Mouse (Mus musculus) forebrain, embryonic 15.5 days (tissue): ENCODE measurements around the gene Rad18. TPM values are rescaled to one million over a fixed set of nuclear protein-coding genes. Genes with fewer than 3 reads are reported as not detected.
"Not testable (repeated sequence)": the region's sequence is repeated elsewhere in the genome, so short reads cannot be mapped to it uniquely, and the experiment has no call there.

Experiments
- ATAC-seq: fragments of 200-750 bp; cut with Nextera tagmentation; replicated peaks from 2 replicates; pipeline ENCODE4 v1.8.0; 2017; ENCODE audit warnings: mild to moderate bottlenecking, moderate TSS enrichment, moderate library complexity
- H3K27ac ChIP-seq: fragments of 300-500 bp; sonication (generic); replicated peaks from 2 replicates; pipeline ENCODE4 v1.5.1; 2015; ENCODE audit warnings: mild to moderate bottlenecking, inconsistent platforms
- H3K27me3 ChIP-seq: fragments of 300-500 bp; sonication (generic); 2 replicates; pipeline ENCODE4 v1.6.1; 2015; ENCODE audit warnings: inconsistent platforms
- H3K36me3 ChIP-seq: fragments of 300-500 bp; sonication (generic); 2 replicates; pipeline ENCODE4 v1.6.1; 2015; ENCODE audit warnings: mild to moderate bottlenecking, inconsistent platforms
- H3K4me1 ChIP-seq: fragments of 300-500 bp; sonication (generic); 2 replicates; pipeline ENCODE4 v1.6.1; 2015; ENCODE audit warnings: inconsistent platforms
- H3K4me2 ChIP-seq: fragments of 300-500 bp; sonication (generic); replicated peaks from 2 replicates; pipeline ENCODE4 v1.6.1; 2015; ENCODE audit warnings: mild to moderate bottlenecking, inconsistent platforms
- H3K4me3 ChIP-seq: fragments of 300-500 bp; sonication (generic); 2 replicates; pipeline ENCODE4 v1.5.1; 2015; ENCODE audit warnings: mild to moderate bottlenecking, inconsistent platforms
- H3K9ac ChIP-seq: fragments of 300-500 bp; sonication (generic); replicated peaks from 2 replicates; pipeline ENCODE4 v1.6.1; 2015; ENCODE audit warnings: mild to moderate bottlenecking, inconsistent platforms
- H3K9me3 ChIP-seq: fragments of 300-500 bp; sonication (generic); 2 replicates; pipeline ENCODE4 v1.6.1; 2016; ENCODE audit warnings: inconsistent platforms
- WGBS: fragments of 180-500 bp; shearing (Covaris S2); methylation state at CpG from one replicate; pipeline ENCODE4 v1.1.7; 2015; ENCODE audit warnings: mixed read lengths; 5-methylcytosine and 5-hydroxymethylcytosine counted together
- polyA plus RNA-seq: library from polyadenylated mRNA; unstranded; fragments of >200 nt; fragmentation: Nextera tagmentation; extraction: Ambion mirVana; gene quantifications from 2 replicates; pipeline ENCODE4 v1.2.1, GENCODE M21; 2015

Gene Rad18
- polyA plus RNA-seq, 1 experiment from 2014 or later: 21.2 TPM

- no peaks in the 10 kb centered on the region for H3K27me3 ChIP-seq
- no peak overlapping the region for H3K27ac ChIP-seq
- no peak overlapping the region for H3K4me2 ChIP-seq
- no peak overlapping the region for H3K9ac ChIP-seq
- ATAC-seq: no peak
- no peaks in the 10 kb centered on the region for H3K4me1 ChIP-seq
- no peak overlapping the region for H3K4me3 ChIP-seq
- peaks cover 43% of the 10 kb centered on the region for H3K36me3 ChIP-seq
- WGBS: 90% methylated on average over 5 of the region's 5 CpGs
- no peaks in the 10 kb centered on the region for H3K9me3 ChIP-seq
Observed at GRCm38 (mm10) chr6:112720409-112721080, 24.1 kb upstream of the Rad18 start.

GRCm38 (mm10) chr6:112719983-112720382, 23.5 kb upstream of the Rad18 start:
- H3K9me3 ChIP-seq: no peaks in the 10 kb centered on the region
- no peak for ATAC-seq
- no peak overlapping the region for H3K4me3 ChIP-seq
- WGBS: 97% methylated on average over 1 of the region's 1 CpGs
- no peak overlapping the region for H3K4me2 ChIP-seq
- H3K36me3 ChIP-seq: peaks cover 41% of the 10 kb centered on the region
- no peak overlapping the region for H3K27ac ChIP-seq
- no peaks in the 10 kb centered on the region for H3K4me1 ChIP-seq
- H3K27me3 ChIP-seq: no peaks in the 10 kb centered on the region
- H3K9ac ChIP-seq: no peak overlapping the region

- peak; percentile 24; the same call in 1 of the 2 replicates for ATAC-seq
- 57% methylated on average over 5 of the region's 5 CpGs for WGBS
Observed at GRCm38 (mm10) chr6:112717168-112717567, 20.7 kb upstream of the Rad18 start.

GRCm38 (mm10) chr6:112713951-112714350, 17.5 kb upstream of the Rad18 start:
- H3K27me3 ChIP-seq: no peaks in the 10 kb centered on the region
- no peak overlapping the region for H3K27ac ChIP-seq
- ATAC-seq: no peak
- H3K4me1 ChIP-seq: no peaks in the 10 kb centered on the region
- H3K9ac ChIP-seq: no peak overlapping the region
- 93% methylated on average over 3 of the region's 3 CpGs for WGBS
- H3K4me3 ChIP-seq: no peak overlapping the region
- H3K36me3 ChIP-seq: peaks cover 1% of the 10 kb centered on the region; the same call in 1 of the 2 replicates
- no peaks in the 10 kb centered on the region for H3K9me3 ChIP-seq
- H3K4me2 ChIP-seq: no peak overlapping the region

More at GRCm38 (mm10) chr6:112717168-112717567, 20.7 kb upstream of the Rad18 start:
- Histone ChIP-seq H3K27ac (no peak overlapping the region), H3K9me3 (no peaks in the 10 kb centered on the region), H3K4me1 (no peaks in the 10 kb centered on the region), H3K9ac (no peak overlapping the region), H3K4me2 (no peak overlapping the region), H3K36me3 (peaks cover 24% of the 10 kb centered on the region), H3K27me3 (no peaks in the 10 kb centered on the region), H3K4me3 (no peak overlapping the region)

GRCm38 (mm10) chr6:112702296-112702695, 5.8 kb upstream of the Rad18 start:
- H3K4me2 ChIP-seq, H3K27ac ChIP-seq, H3K9me3 ChIP-seq, H3K27me3 ChIP-seq, H3K4me3 ChIP-seq, ATAC-seq, H3K36me3 ChIP-seq, H3K4me1 ChIP-seq, H3K9ac ChIP-seq: not testable (repeated sequence)
- 92% methylated on average over 4 of the region's 4 CpGs for WGBS

GRCm38 (mm10) chr6:112700392-112700791, 3.9 kb upstream of the Rad18 start:
- no peaks in the 10 kb centered on the region for H3K27me3 ChIP-seq
- no peak overlapping the region for H3K9ac ChIP-seq
- no peak for ATAC-seq
- no peak overlapping the region for H3K27ac ChIP-seq
- no peaks in the 10 kb centered on the region for H3K9me3 ChIP-seq
- H3K4me2 ChIP-seq: no peak overlapping the region
- H3K4me3 ChIP-seq: no peak overlapping the region
- peaks cover 12% of the 10 kb centered on the region for H3K4me1 ChIP-seq
- H3K36me3 ChIP-seq: no peaks in the 10 kb centered on the region
- WGBS: 0% methylated on average over 1 of the region's 1 CpGs

GRCm38 (mm10) chr6:112699115-112699514, 2.6 kb upstream of the Rad18 start:
- H3K9ac ChIP-seq: no peak overlapping the region
- WGBS: 48% methylated on average over 1 of the region's 1 CpGs

GRCm38 (mm10) chr6:112694492-112694891, 2.0 kb downstream of the Rad18 start:
- H3K36me3 ChIP-seq: no peaks in the 10 kb centered on the region
- WGBS: 94% methylated on average over 5 of the region's 5 CpGs
- no peak overlapping the region for H3K4me2 ChIP-seq
- H3K4me3 ChIP-seq: no peak overlapping the region
- no peaks in the 10 kb centered on the region for H3K9me3 ChIP-seq
- ATAC-seq: no peak
- no peaks in the 10 kb centered on the region for H3K27me3 ChIP-seq
- H3K9ac ChIP-seq: no peak overlapping the region
- H3K27ac ChIP-seq: no peak overlapping the region
- H3K4me1 ChIP-seq: peaks cover 13% of the 10 kb centered on the region

More at GRCm38 (mm10) chr6:112699115-112699514, 2.6 kb upstream of the Rad18 start:
- Histone ChIP-seq H3K9me3 (no peaks in the 10 kb centered on the region), H3K4me2 (no peak overlapping the region), H3K27ac (no peak overlapping the region), H3K4me3 (no peak overlapping the region), H3K27me3 (no peaks in the 10 kb centered on the region), H3K36me3 (no peaks in the 10 kb centered on the region), H3K4me1 (peaks cover 13% of the 10 kb centered on the region)
- no peak for ATAC-seq

- H3K4me2 ChIP-seq: no peak overlapping the region
- peaks cover 9% of the 10 kb centered on the region for H3K4me1 ChIP-seq
- no peak overlapping the region for H3K4me3 ChIP-seq
- no peaks in the 10 kb centered on the region for H3K9me3 ChIP-seq
- WGBS: 98% methylated on average over 1 of the region's 1 CpGs
- no peak overlapping the region for H3K9ac ChIP-seq
- H3K36me3 ChIP-seq: no peaks in the 10 kb centered on the region
- no peak overlapping the region for H3K27ac ChIP-seq
- no peak for ATAC-seq
- H3K27me3 ChIP-seq: no peaks in the 10 kb centered on the region
Observed at GRCm38 (mm10) chr6:112691523-112691922, 5.0 kb downstream of the Rad18 start.

- ATAC-seq: no peak
- H3K9me3 ChIP-seq: no peaks in the 10 kb centered on the region
Observed at GRCm38 (mm10) chr6:112688033-112688432, 8.5 kb downstream of the Rad18 start.

GRCm38 (mm10) chr6:112686485-112686884, 10.0 kb downstream of the Rad18 start:
- 86% methylated on average over 7 of the region's 7 CpGs for whole genome bisulfite sequencing
- Histone ChIP-seq H3K4me1 (no peaks in the 10 kb centered on the region), H3K36me3 (no peaks in the 10 kb centered on the region; the same call in 1 of the 2 replicates), H3K4me2 (no peak overlapping the region), H3K27ac (no peak overlapping the region), H3K4me3 (no peak overlapping the region), H3K9ac (no peak overlapping the region), H3K27me3 (no peaks in the 10 kb centered on the region), H3K9me3 (no peaks in the 10 kb centered on the region)
- no peak for ATAC-seq

More at GRCm38 (mm10) chr6:112688033-112688432, 8.5 kb downstream of the Rad18 start:
- H3K9ac ChIP-seq: no peak overlapping the region
- no peaks in the 10 kb centered on the region for H3K27me3 ChIP-seq
- H3K36me3 ChIP-seq: no peaks in the 10 kb centered on the region
- 92% methylated on average over 3 of the region's 3 CpGs for WGBS
- H3K4me1 ChIP-seq: no peaks in the 10 kb centered on the region
- no peak overlapping the region for H3K27ac ChIP-seq
- no peak overlapping the region for H3K4me2 ChIP-seq
- H3K4me3 ChIP-seq: no peak overlapping the region

- H3K27ac ChIP-seq: no peak overlapping the region
- H3K9ac ChIP-seq: no peak overlapping the region
- ATAC-seq: no peak
- no peaks in the 10 kb centered on the region for H3K9me3 ChIP-seq
- no peaks in the 10 kb centered on the region for H3K4me1 ChIP-seq
- no peak overlapping the region for H3K4me2 ChIP-seq
- H3K36me3 ChIP-seq: no peaks in the 10 kb centered on the region; the same call in 1 of the 2 replicates
- no peak overlapping the region for H3K4me3 ChIP-seq
- H3K27me3 ChIP-seq: no peaks in the 10 kb centered on the region
- WGBS: 77% methylated on average over 2 of the region's 2 CpGs
Observed at GRCm38 (mm10) chr6:112684065-112684464, 12.4 kb downstream of the Rad18 start.

GRCm38 (mm10) chr6:112632071-112632470, 64.4 kb downstream of the Rad18 start:
- H3K4me3 ChIP-seq: no peak overlapping the region
- H3K27ac ChIP-seq: no peak overlapping the region
- no peak overlapping the region for H3K9ac ChIP-seq
- H3K27me3 ChIP-seq: no peaks in the 10 kb centered on the region
- no peaks in the 10 kb centered on the region for H3K36me3 ChIP-seq
- ATAC-seq: no peak
- WGBS: 84% methylated on average over 5 of the region's 5 CpGs
- H3K9me3 ChIP-seq: no peaks in the 10 kb centered on the region
- H3K4me1 ChIP-seq: no peaks in the 10 kb centered on the region
- H3K4me2 ChIP-seq: no peak overlapping the region
